8 mouse cellular contexts compared by ENCODE assay signal in genomic region chr7:48138248-48138702, GRCm38 (mm10). TPM values are rescaled to one million over a fixed set of nuclear protein-coding genes. Genes with fewer than 3 reads are reported as not detected.
A peak's percentile ranks its signal among the peaks of the same experiment; 100 is the strongest.
DNase-seq lines count a peak whose midpoint lies in the region; ATAC-seq and TF ChIP-seq lines count a peak whose summit lies in the region.

No protein-coding gene starts in this region.

- TF ChIP-seq CTCF in bone marrow, adult 2 months (IDR thresholded peaks at IDR 0.05; ENCODE audit: control insufficient read depth, insufficient read depth, low read length), result no peak
- TF ChIP-seq CTCF in intestine, postnatal 0 days (IDR thresholded peaks at IDR 0.05; ENCODE audit: low read depth), result peak; percentile 77
- no peak for TF ChIP-seq CTCF in olfactory bulb, adult 2 months (IDR thresholded peaks at IDR 0.05; ENCODE audit: insufficient read depth, low read depth, low read length)

- ATAC-seq in granulocyte monocyte progenitor cell, adult 5-6 weeks (replicated peaks; ENCODE audit: poor library complexity, severe bottlenecking), result peak; percentile 25; the same call in 1 of the 2 replicates
- peak; percentile 50; the same call in 1 of the 2 replicates for ATAC-seq in intestine, postnatal 0 days
- peak; percentile 79 for ATAC-seq in lung, embryonic 15.5 days (ENCODE audit: borderline replicate concordance, extremely low read depth, low FRiP score, low TSS enrichment)

- peak overlapping the region; percentile 48 for H3K9ac ChIP-seq in intestine, postnatal 0 days (ENCODE audit: low read depth, low read length)
- H3K9ac ChIP-seq in lung, embryonic 15.5 days, result peak overlapping the region; percentile 50

- H3K36me3 ChIP-seq in intestine, postnatal 0 days (ENCODE audit: control insufficient read depth, insufficient read depth), result no peaks in the 10 kb centered on the region
- H3K36me3 ChIP-seq in lung, embryonic 15.5 days, result no peaks in the 10 kb centered on the region

- H3K4me1 ChIP-seq in bone marrow, adult 2 months (ENCODE audit: control insufficient read depth, insufficient read depth, low read length), result no peaks in the 10 kb centered on the region
- no peaks in the 10 kb centered on the region for H3K4me1 ChIP-seq in intestine, postnatal 0 days (replicated peaks; ENCODE audit: control insufficient read depth, insufficient read depth, low read length)
- 0 out of 2 replicates have a peak, but pooled peaks cover 4% of the 10 kb centered on the region for H3K4me1 ChIP-seq in lung, embryonic 15.5 days
- H3K4me1 ChIP-seq in olfactory bulb, adult 2 months (ENCODE audit: control insufficient read depth, insufficient read depth, low read length), result peaks cover 4% of the 10 kb centered on the region; the same call in 1 of the 2 replicates

- DNase-seq in cerebellum, adult 9-10 months, result peak; percentile 0
- no peak for DNase-seq in cerebellum, postnatal 36 days
- DNase-seq in layer of hippocampus, postnatal 25 days (ENCODE audit: extremely low spot score in 1 of 2, low spot score in 1 of 2), result no peak

- no peak for TF ChIP-seq POLR2A in bone marrow, adult 2 months (IDR thresholded peaks at IDR 0.05; ENCODE audit: borderline replicate concordance, control insufficient read depth, low read depth, low read length)
- no peak for TF ChIP-seq POLR2A in olfactory bulb, adult 2 months (IDR thresholded peaks at IDR 0.05; ENCODE audit: insufficient read depth, low read depth, low read length)

- no peak overlapping the region for H3K27ac ChIP-seq in bone marrow, adult 2 months (ENCODE audit: control insufficient read depth, insufficient read depth, low read depth, low read length, poor library complexity)
- H3K27ac ChIP-seq in intestine, postnatal 0 days (ENCODE audit: low read depth, low read length), result no peak overlapping the region
- peak overlapping the region; percentile 83 for H3K27ac ChIP-seq in lung, embryonic 15.5 days
- H3K27ac ChIP-seq in olfactory bulb, adult 2 months (ENCODE audit: insufficient read depth, low read depth, low read length), result peak overlapping the region; percentile 75

- under 1% methylated on average over 17 of the region's 17 CpGs for WGBS in bone marrow, adult 2 months
- 2% methylated on average over 17 of the region's 17 CpGs for WGBS in intestine, postnatal 0 days
- 2% methylated on average over 17 of the region's 17 CpGs for WGBS in lung, embryonic 15.5 days
- WGBS in olfactory bulb, adult 2 months, result under 1% methylated on average over 17 of the region's 17 CpGs

- no peaks in the 10 kb centered on the region for H3K9me3 ChIP-seq in intestine, postnatal 0 days (ENCODE audit: control insufficient read depth)
- H3K9me3 ChIP-seq in lung, embryonic 15.5 days, result no peaks in the 10 kb centered on the region

- H3K4me3 ChIP-seq in bone marrow, adult 2 months (replicated peaks; ENCODE audit: control insufficient read depth, low read depth, low read length), result peak overlapping the region; percentile 40
- H3K4me3 ChIP-seq in intestine, postnatal 0 days (ENCODE audit: low read depth, low read length), result peak overlapping the region; percentile 48
- peak overlapping the region; percentile 54 for H3K4me3 ChIP-seq in lung, embryonic 15.5 days
- H3K4me3 ChIP-seq in olfactory bulb, adult 2 months (ENCODE audit: insufficient read depth, low read depth, low read length), result peak overlapping the region; percentile 59

- peak overlapping the region; percentile 86 for H3K4me2 ChIP-seq in intestine, postnatal 0 days (replicated peaks; ENCODE audit: low read depth)
- peak overlapping the region; percentile 93 for H3K4me2 ChIP-seq in lung, embryonic 15.5 days

- no peaks in the 10 kb centered on the region for H3K27me3 ChIP-seq in intestine, postnatal 0 days (replicated peaks; ENCODE audit: control insufficient read depth, insufficient read depth, low read length)
- no peaks in the 10 kb centered on the region for H3K27me3 ChIP-seq in lung, embryonic 15.5 days

RNA-seq across cellular contexts. Expression of gene Mrgprb5, which starts 30.5 kb away (rescaled TPM):
- polyA plus RNA-seq in bone marrow, adult 2 months (2011; ENCODE audit: insufficient read depth, insufficient read length, low replicate concordance, missing spikeins), result not detected in 2 replicates
- not detected in 2 replicates for total RNA-seq in granulocyte monocyte progenitor cell, adult 5-6 weeks (2014; fragmentation: Nextera tagmentation)
- total RNA-seq in granulocyte monocyte progenitor cell, adult 5-6 weeks (2017), result not detected in 2 replicates
- not detected in 2 replicates for polyA plus RNA-seq in intestine, postnatal 0 days (2015; fragmentation: Nextera tagmentation; extraction: Ambion mirVana)
- not detected in 2 replicates for polyA plus RNA-seq in lung, embryonic 15.5 days (2015; fragmentation: Nextera tagmentation; extraction: Ambion mirVana)
- not detected in 2 replicates for polyA plus RNA-seq in olfactory bulb, adult 2 months (2012; ENCODE audit: insufficient read depth, insufficient read length, low replicate concordance, missing spikeins)
- not detected for total RNA-seq in layer of hippocampus, postnatal 25 days (2021)

Comparison
In these comparisons a context has a peak if more than half of its experiments do, and no peak if none do; other contexts are left out.
1. H3K27ac ChIP-seq: peak in lung, embryonic 15.5 days (single experiment) and olfactory bulb, adult 2 months (single experiment); none in bone marrow, adult 2 months (single experiment) and intestine, postnatal 0 days (single experiment).
2. ATAC-seq: peak in every context shown above with its lines; median percentile 79 in lung, embryonic 15.5 days; 50 in intestine, postnatal 0 days; 25 in granulocyte monocyte progenitor cell, adult 5-6 weeks.
3. Peak in every context shown above with its lines, with median percentiles within 50 percentile points of each other: H3K4me3 ChIP-seq.